Mouse (Mus musculus): ENCODE results near the gene Pla2g2d. TPM values are rescaled to one million over a fixed set of nuclear protein-coding genes. Genes with fewer than 3 reads are reported as not detected.

Pla2g2d gene
- 1.4 and 1.6 TPM in 2 replicates for polyA plus RNA-seq (2012; rRNA removed)

DNA sequence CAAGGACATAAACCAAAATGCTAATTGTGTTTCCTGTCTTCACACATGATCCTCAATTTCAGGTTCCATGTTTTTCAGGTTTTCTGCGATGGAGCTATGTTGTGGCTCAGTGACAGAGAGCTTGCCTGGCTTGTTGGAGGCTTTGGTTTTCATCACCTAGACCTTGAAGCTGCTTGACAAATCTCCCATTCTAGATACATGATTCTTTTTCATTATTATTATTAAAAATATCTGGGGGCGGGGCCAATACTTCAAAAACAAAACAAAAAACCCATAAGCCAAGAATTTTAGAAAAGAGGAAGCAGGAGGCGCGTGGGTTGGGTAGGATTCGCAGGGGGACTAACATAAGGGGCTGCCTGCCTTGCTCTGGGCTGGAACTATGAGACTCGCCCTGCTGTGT, at the start of gene Pla2g2d:
Gene Pla2g2d (plus strand): TSS at position 301 of the 400 bp plus-strand sequence.

DNA sequence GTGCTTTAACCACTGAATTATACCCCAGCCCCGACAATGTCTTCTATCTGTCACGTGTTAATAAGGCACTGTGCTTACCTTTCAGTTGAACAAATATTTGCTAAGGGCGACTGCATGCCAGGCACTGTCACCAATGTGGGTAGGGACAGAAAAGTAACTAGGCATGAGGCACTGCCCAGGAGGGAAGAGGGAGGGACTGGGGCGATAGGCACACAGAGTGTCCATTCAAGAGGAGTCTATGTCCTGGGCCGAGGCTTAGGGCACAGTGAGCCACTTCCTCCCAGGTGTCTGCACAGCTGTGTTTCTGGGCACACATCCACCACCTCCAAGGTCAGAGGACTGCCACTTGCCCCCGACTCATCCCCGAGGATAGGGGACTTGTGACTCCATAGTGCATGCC, 38.5 kb upstream of the Pla2g2d start, which contains the start of gene Ubxn10:
Gene Ubxn10 (minus strand): TSS at position 137 of the 400 bp plus-strand sequence.

DNA sequence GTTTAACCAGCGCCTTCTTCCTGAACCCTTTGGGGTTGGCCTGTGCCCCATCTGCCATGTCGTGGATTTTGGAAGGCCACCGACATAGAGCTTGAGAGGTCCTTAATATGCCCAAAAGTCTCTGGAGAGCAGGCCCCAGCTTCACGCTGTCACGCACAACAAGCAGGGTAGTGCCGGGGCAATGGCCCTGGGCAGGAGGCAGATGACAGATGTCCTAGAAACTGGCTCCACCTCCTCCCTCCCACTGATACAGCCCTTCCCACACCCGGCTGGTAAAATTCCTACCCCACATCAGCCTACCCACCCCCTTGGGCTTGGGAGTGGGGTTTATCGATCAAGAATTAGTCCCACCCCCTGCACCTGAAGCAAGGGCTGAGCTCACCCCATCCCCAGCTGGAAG, 18.1 kb upstream of the Pla2g2d start, which contains the start of gene Pla2g2f:
Gene Pla2g2f (minus strand): TSS at position 211 of the 400 bp plus-strand sequence.

Other genes starting within 250 kb of the Pla2g2d start
- gene Vwa5b1, start 139.9 kb upstream of the Pla2g2d start, polyA plus RNA-seq (2012; rRNA removed) = 0.29 TPM in 2 replicates
- gene Pla2g2c, start 50.9 kb upstream of the Pla2g2d start, polyA plus RNA-seq (2012; rRNA removed) = 2.1 and 2.4 TPM in 2 replicates
- gene Ubxn10, start 38.6 kb upstream of the Pla2g2d start, polyA plus RNA-seq (2012; rRNA removed) = 8.6 and 11.5 TPM in 2 replicates
- 52.8 and 56.5 TPM in 2 replicates for gene Pla2g2f, start 18.1 kb upstream of the Pla2g2d start, polyA plus RNA-seq (2012; rRNA removed)
- 34.1 and 44.1 TPM in 2 replicates for gene Pla2g5, start 87.7 kb downstream of the Pla2g2d start, polyA plus RNA-seq (2012; rRNA removed)
- gene Gm13030, start 98.2 kb downstream of the Pla2g2d start, polyA plus RNA-seq (2012; rRNA removed) = not detected in 2 replicates
- gene Pla2g2e, start 102.2 kb downstream of the Pla2g2d start, polyA plus RNA-seq (2012; rRNA removed) = 0.49 and 1.3 TPM in 2 replicates
- gene Otud3, start 138.2 kb downstream of the Pla2g2d start, polyA plus RNA-seq (2012; rRNA removed) = 11.8 and 12.4 TPM in 2 replicates
- 677 and 736 TPM in 2 replicates for gene Rnf186, start 191.4 kb downstream of the Pla2g2d start, polyA plus RNA-seq (2012; rRNA removed)
- gene Tmco4, start 197.2 kb downstream of the Pla2g2d start, polyA plus RNA-seq (2012; rRNA removed) = 40.4 and 48.0 TPM in 2 replicates

All from colon, adult 2 months (tissue).